Mouse (Mus musculus) bone marrow macrophage, adult 2 months (primary cell): ENCODE results near the gene 6330403K07Rik.

ENCODE experiments used
- CTCF ChIP-seq: IDR thresholded peaks from 2 replicates; pipeline ENCODE4 v1.5.1; 2012; ENCODE audit warnings: low read depth, mild to moderate bottlenecking, low read length, moderate library complexity
- POLR2A ChIP-seq: IDR thresholded peaks from 2 replicates; pipeline ENCODE4 v1.6.1; 2012; ENCODE audit warnings: mild to moderate bottlenecking, low read depth, low read length, borderline replicate concordance

DNA sequence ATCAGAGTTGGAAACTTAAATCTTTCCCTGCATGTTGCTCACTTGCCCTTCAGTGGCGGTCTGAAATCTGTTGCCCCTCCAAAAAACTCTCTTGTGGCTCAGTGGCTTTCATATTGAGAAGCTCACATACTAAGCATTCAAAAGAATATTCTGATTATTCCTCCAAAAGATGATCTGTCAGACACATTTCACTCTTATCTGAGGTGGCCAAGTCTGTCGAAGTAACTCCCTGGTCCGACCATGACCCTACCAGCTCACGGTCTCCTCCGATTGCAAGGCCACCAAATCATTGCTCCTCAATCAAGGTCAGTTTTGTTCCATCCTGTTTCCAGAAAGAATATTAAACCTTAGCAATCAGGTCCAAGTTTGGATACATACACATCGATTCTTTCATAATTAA is 26.3 kb downstream of the 6330403K07Rik start:
- TF ChIP-seq CTCF (no peak), POLR2A (no peak)
